Mouse (Mus musculus): ENCODE measurements around the gene Rsph14. TPM values are rescaled to one million over a fixed set of nuclear protein-coding genes. Genes with fewer than 3 reads are reported as not detected.
"Not testable (repeated sequence)": the region's sequence is repeated elsewhere in the genome, so short reads cannot be mapped to it uniquely, and the experiment has no call there.

Rsph14 gene
- total RNA-seq, 1 experiment: 0.18 TPM

DNA sequence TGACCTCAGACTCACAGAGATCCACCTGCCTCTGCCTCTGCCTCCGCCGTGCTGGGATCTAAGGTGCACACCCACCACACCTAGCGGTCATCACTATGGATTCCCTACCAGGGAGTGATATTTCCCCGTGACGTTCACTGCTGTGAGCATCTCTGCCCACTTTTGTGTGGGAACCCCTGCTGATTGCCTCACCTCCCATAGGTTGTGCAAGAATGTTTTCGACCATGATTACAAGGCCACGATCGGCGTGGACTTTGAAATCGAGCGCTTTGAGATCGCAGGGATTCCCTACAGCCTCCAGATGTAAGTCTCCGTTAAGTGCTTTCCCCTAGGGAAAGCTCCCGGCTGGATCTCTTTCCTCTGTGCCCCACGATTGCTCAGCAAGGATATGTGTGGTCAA, 13.4 kb upstream of the Rsph14 start:
- no peak for TF ChIP-seq MAFK (IDR thresholded peaks at IDR 0.05; ENCODE audit: insufficient read depth, low read depth, low read length)
- no peak overlapping the region for H3K9ac ChIP-seq (ENCODE audit: insufficient read depth, low read depth, low read length, poor library complexity, severe bottlenecking)
- peaks cover 0 to 10% of the 10 kb centered on the region in 2 experiments; a peak in 2 of 4 replicates for H3K4me1 ChIP-seq (ENCODE audit: control insufficient read depth in 2 of 2, insufficient read depth in 2 of 2, low read length in 2 of 2, poor library complexity in 1 of 2)
- DNase-seq (ENCODE audit: low read depth, low spot score): no peak
- no peak overlapping the region for H3K4me3 ChIP-seq (ENCODE audit: insufficient read depth in 1 of 2, low read depth in 1 of 2, low read length in 2 of 2, poor library complexity in 1 of 2, severe bottlenecking in 1 of 2)
- H3K27ac ChIP-seq (ENCODE audit: insufficient read depth, low read depth, low read length, poor library complexity, severe bottlenecking): no peak overlapping the region
- no peaks in the 10 kb centered on the region for H3K9me3 ChIP-seq (ENCODE audit: control insufficient read depth, insufficient read depth, low read depth, low read length)
- in situ Hi-C loops (cut with MboI; ENCODE audit: low sequenced_read_pairs in 2 of 2, unreplicated experiment in 2 of 2): no loop called here
- H3K36me3 ChIP-seq (ENCODE audit: control insufficient read depth, insufficient read depth, low read length, poor library complexity, severe bottlenecking): no peaks in the 10 kb centered on the region

- TF ChIP-seq CHD2 (IDR thresholded peaks at IDR 0.05; ENCODE audit: low read depth, low read length) (no peak), ZNF384 (IDR thresholded peaks at IDR 0.05; ENCODE audit: low read depth, low read length) (no peak), MAFK (IDR thresholded peaks at IDR 0.05; ENCODE audit: insufficient read depth, low read depth, low read length) (no peak), HCFC1 (IDR thresholded peaks at IDR 0.05; ENCODE audit: borderline replicate concordance, insufficient read depth, low read length) (no peak), ZC3H11A (IDR thresholded peaks at IDR 0.05; ENCODE audit: borderline replicate concordance, low read depth, low read length) (no peak)
- H3K9ac ChIP-seq (ENCODE audit: insufficient read depth, low read depth, low read length, poor library complexity, severe bottlenecking): no peak overlapping the region
- peaks cover 0 to 10% of the 10 kb centered on the region in 2 experiments; a peak in 2 of 4 replicates for H3K4me1 ChIP-seq (ENCODE audit: control insufficient read depth in 2 of 2, insufficient read depth in 2 of 2, low read length in 2 of 2, poor library complexity in 1 of 2)
- no peaks in the 10 kb centered on the region for H3K9me3 ChIP-seq (ENCODE audit: control insufficient read depth, insufficient read depth, low read depth, low read length)
- DNase-seq (ENCODE audit: low read depth, low spot score): no peak
- in situ Hi-C loops (cut with MboI; ENCODE audit: low sequenced_read_pairs in 2 of 2, unreplicated experiment in 2 of 2): no loop called here
- H3K27ac ChIP-seq (ENCODE audit: insufficient read depth, low read depth, low read length, poor library complexity, severe bottlenecking): no peak overlapping the region
- no peak overlapping the region for H3K4me3 ChIP-seq (ENCODE audit: insufficient read depth in 1 of 2, low read depth in 1 of 2, low read length in 2 of 2, poor library complexity in 1 of 2, severe bottlenecking in 1 of 2)
- H3K36me3 ChIP-seq (ENCODE audit: control insufficient read depth, insufficient read depth, low read length, poor library complexity, severe bottlenecking): no peaks in the 10 kb centered on the region
Observed at GRCm38 (mm10) chr10:75044459-75044858, 12.1 kb upstream of the Rsph14 start.

GRCm38 (mm10) chr10:75042060-75042459, 9.7 kb upstream of the Rsph14 start:
- in situ Hi-C loops (cut with MboI; ENCODE audit: low sequenced_read_pairs in 2 of 2, unreplicated experiment in 2 of 2); H3K27ac ChIP-seq (ENCODE audit: insufficient read depth, low read depth, low read length, poor library complexity, severe bottlenecking); H3K4me3 ChIP-seq (ENCODE audit: insufficient read depth in 1 of 2, low read depth in 1 of 2, low read length in 2 of 2, poor library complexity in 1 of 2, severe bottlenecking in 1 of 2); DNase-seq (ENCODE audit: low read depth, low spot score); H3K36me3 ChIP-seq (ENCODE audit: control insufficient read depth, insufficient read depth, low read length, poor library complexity, severe bottlenecking); H3K9me3 ChIP-seq (ENCODE audit: control insufficient read depth, insufficient read depth, low read depth, low read length); H3K9ac ChIP-seq (ENCODE audit: insufficient read depth, low read depth, low read length, poor library complexity, severe bottlenecking): not testable (repeated sequence)
- H3K4me1 ChIP-seq (ENCODE audit: control insufficient read depth in 2 of 2, insufficient read depth in 2 of 2, low read length in 2 of 2, poor library complexity in 1 of 2): peaks cover 0 to 12% of the 10 kb centered on the region in 2 experiments; a peak in 2 of 4 replicates

GRCm38 (mm10) chr10:75036883-75037379, 4.5 kb upstream of the Rsph14 start, which contains the start of gene Rab36:
TSS of gene Rab36 (plus strand) at chr10:75037058.
- Histone ChIP-seq H3K36me3 (ENCODE audit: control insufficient read depth, insufficient read depth, low read length, poor library complexity, severe bottlenecking) (no peaks in the 10 kb centered on the region), H3K27ac (ENCODE audit: insufficient read depth, low read depth, low read length, poor library complexity, severe bottlenecking) (no peak within 1 kb of the TSS), H3K4me3 (ENCODE audit: insufficient read depth in 1 of 2, low read depth in 1 of 2, low read length in 2 of 2, poor library complexity in 1 of 2, severe bottlenecking in 1 of 2) (peak within 1 kb of the TSS; percentile 0 to 52; a peak in 2 of 4 replicates), H3K9me3 (ENCODE audit: control insufficient read depth, insufficient read depth, low read depth, low read length) (no peaks in the 10 kb centered on the region), H3K9ac (ENCODE audit: insufficient read depth, low read depth, low read length, poor library complexity, severe bottlenecking) (peak within 1 kb of the TSS; percentile 52; the same call in 1 of the 2 replicates), H3K4me1 (ENCODE audit: control insufficient read depth in 2 of 2, insufficient read depth in 2 of 2, low read length in 2 of 2, poor library complexity in 1 of 2) (peaks cover 0 to 7% of the 10 kb centered on the region in 2 experiments; a peak in 1 of 4 replicates)
- TF ChIP-seq HCFC1 (IDR thresholded peaks at IDR 0.05; ENCODE audit: borderline replicate concordance, insufficient read depth, low read length) (peak; percentile 63; the same call in 1 of the 2 replicates), MAFK (IDR thresholded peaks at IDR 0.05; ENCODE audit: insufficient read depth, low read depth, low read length) (no peak), CHD2 (IDR thresholded peaks at IDR 0.05; ENCODE audit: low read depth, low read length) (peak; percentile 72; the same call in 1 of the 2 replicates), ZC3H11A (IDR thresholded peaks at IDR 0.05; ENCODE audit: borderline replicate concordance, low read depth, low read length) (no peak)
- in situ Hi-C loops (cut with MboI; ENCODE audit: low sequenced_read_pairs in 2 of 2, unreplicated experiment in 2 of 2): no loop called here
- peak; percentile 92 for DNase-seq (ENCODE audit: low read depth, low spot score)

- H3K27ac ChIP-seq (ENCODE audit: insufficient read depth, low read depth, low read length, poor library complexity, severe bottlenecking): no peak overlapping the region
- DNase-seq (ENCODE audit: low read depth, low spot score): no peak
- H3K9me3 ChIP-seq (ENCODE audit: control insufficient read depth, insufficient read depth, low read depth, low read length): no peaks in the 10 kb centered on the region
- in situ Hi-C loops (cut with MboI; ENCODE audit: low sequenced_read_pairs in 2 of 2, unreplicated experiment in 2 of 2): no loop called here
- no peaks in the 10 kb centered on the region for H3K36me3 ChIP-seq (ENCODE audit: control insufficient read depth, insufficient read depth, low read length, poor library complexity, severe bottlenecking)
- no peaks in the 10 kb centered on the region for H3K4me1 ChIP-seq (ENCODE audit: control insufficient read depth in 2 of 2, insufficient read depth in 2 of 2, low read length in 2 of 2, poor library complexity in 1 of 2)
- H3K4me3 ChIP-seq (ENCODE audit: insufficient read depth in 1 of 2, low read depth in 1 of 2, low read length in 2 of 2, poor library complexity in 1 of 2, severe bottlenecking in 1 of 2): no peak overlapping the region
- TF ChIP-seq ZC3H11A (IDR thresholded peaks at IDR 0.05; ENCODE audit: borderline replicate concordance, low read depth, low read length): no peak
- H3K9ac ChIP-seq (ENCODE audit: insufficient read depth, low read depth, low read length, poor library complexity, severe bottlenecking): no peak overlapping the region
Observed at GRCm38 (mm10) chr10:75031345-75032114, 856 bp downstream of the Rsph14 start.
